Mouse (Mus musculus) spleen, adult 2 months (tissue): ENCODE results near the gene Mgea5.

ENCODE experiments used
- CTCF ChIP-seq: fragments of 200-500 bp; IDR thresholded peaks from 2 replicates; pipeline ENCODE4 v1.5.1; 2011; ENCODE audit warnings: mild to moderate bottlenecking, inconsistent platforms; ENCODE audit not compliant: insufficient read depth, insufficient read length, insufficient replicate concordance; ENCODE audit errors: extremely low read depth
- POLR2A ChIP-seq: fragments of 200-500 bp; IDR thresholded peaks from 2 replicates; pipeline ENCODE4 v1.6.1; 2011; ENCODE audit warnings: low read depth, low read length, inconsistent platforms

GRCm38 (mm10) chr19:45813801-45814200 lies 30.2 kb upstream of the Mgea5 start:
- TF ChIP-seq CTCF (no peak), POLR2A (no peak)
